In the genomic region with DNA sequence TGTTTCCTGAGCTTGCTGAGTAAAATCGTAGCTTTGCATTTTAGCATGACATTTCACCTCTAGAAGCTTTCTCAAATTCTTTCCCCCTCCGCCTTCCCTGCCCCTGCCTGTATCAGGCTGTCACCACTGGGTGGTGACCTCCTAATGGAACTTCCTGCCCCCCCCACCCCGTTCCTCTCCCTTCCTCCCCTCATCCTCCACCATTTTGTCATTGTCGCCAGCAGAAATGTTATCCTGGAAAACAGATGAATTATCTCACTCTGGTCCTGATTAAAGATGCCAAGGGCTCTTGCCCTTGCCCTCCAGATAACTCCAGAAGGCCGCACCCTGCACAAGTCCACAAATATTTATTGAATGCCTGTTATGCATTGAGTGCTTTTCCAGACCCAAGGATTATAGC, we compare ENCODE assay signal across 9 mouse cellular contexts. TPM values are rescaled to one million over a fixed set of nuclear protein-coding genes. Genes with fewer than 3 reads are reported as not detected.
DNase-seq lines count a peak whose midpoint lies in the region; ATAC-seq and TF ChIP-seq lines count a peak whose summit lies in the region.
"Had no signal": no experiment of that assay in that cellular context is flagged by ENCODE, and none has a peak within 500 bp of the region (broad histone marks: within the 10 kb centered on the region; RNA-seq: fewer than 3 reads in every experiment).

No protein-coding gene starts in this region.

- no peaks in the 10 kb centered on the region for H3K27me3 ChIP-seq in liver, adult 2 months (ENCODE audit: control insufficient read depth, insufficient read depth, low read length)
- no peaks in the 10 kb centered on the region for H3K27me3 ChIP-seq in intestine, embryonic 16.5 days (replicated peaks; ENCODE audit: control insufficient read depth, insufficient read depth, low read length)
- H3K27me3 ChIP-seq: Patski had no signal

- peak; percentile 3 for DNase-seq in liver, adult 2 months (ENCODE audit: extremely low read depth, low read depth, low spot score)
- no peak for DNase-seq in liver
- DNase-seq in lung, postnatal 10 days: peak; percentile 58
- no peak for DNase-seq in urinary bladder, postnatal 25 days (ENCODE audit: low spot score)
- DNase-seq in layer of hippocampus, postnatal 10 days (ENCODE audit: low spot score in 2 of 2): no peak
- no peak for DNase-seq in gastrocnemius, postnatal 10 days
- DNase-seq in thymus, postnatal 36 days: no peak

- H3K4me2 ChIP-seq in intestine, embryonic 16.5 days (ENCODE audit: low read depth, low read length): no peak overlapping the region

- 68% methylated on average over 5 of the region's 5 CpGs for WGBS in liver, adult 2 months
- 28% methylated on average over 5 of the region's 5 CpGs for WGBS in intestine, embryonic 16.5 days

- H3K79me2 ChIP-seq in liver, adult 2 months (ENCODE audit: control insufficient read depth, insufficient read depth, low read length): no peaks in the 10 kb centered on the region

- no peaks in the 10 kb centered on the region for H3K4me1 ChIP-seq in liver, adult 2 months (ENCODE audit: control insufficient read depth, insufficient read depth, low read length)
- peaks cover 38% of the 10 kb centered on the region for H3K4me1 ChIP-seq in intestine, embryonic 16.5 days (ENCODE audit: control insufficient read depth, insufficient read depth, low read length)

- H3K9ac ChIP-seq in liver, adult 2 months (ENCODE audit: low read depth, low read length): no peak overlapping the region
- no peak overlapping the region for H3K9ac ChIP-seq in intestine, embryonic 16.5 days (ENCODE audit: low read depth, low read length)

- 0 out of 2 replicates have a peak, but pooled peaks have one; percentile 14 for TF ChIP-seq CTCF in liver, adult 2 months (IDR thresholded peaks at IDR 0.05; ENCODE audit: low read depth, low read length)

- no peak overlapping the region for H3K4me3 ChIP-seq in liver, adult 2 months (ENCODE audit: insufficient read depth, low read depth, low read length)
- no peak overlapping the region for H3K4me3 ChIP-seq in intestine, embryonic 16.5 days (ENCODE audit: low read length)

- TF ChIP-seq POLR2A in liver, adult 2 months (IDR thresholded peaks at IDR 0.05; ENCODE audit: extremely low read depth, insufficient read depth, low read length): no peak

- H3K27ac ChIP-seq in liver, adult 2 months (replicated peaks; ENCODE audit: insufficient read depth, low read depth, low read length): no peak overlapping the region
- H3K27ac ChIP-seq in intestine, embryonic 16.5 days (ENCODE audit: low read length): peak overlapping the region; percentile 46

- peaks cover 2% of the 10 kb centered on the region; the same call in 1 of the 2 replicates for H3K36me3 ChIP-seq in liver, adult 2 months (ENCODE audit: control insufficient read depth, insufficient read depth, low read length)
- H3K36me3 ChIP-seq in intestine, embryonic 16.5 days (ENCODE audit: control insufficient read depth, insufficient read depth, low read length): no peaks in the 10 kb centered on the region

- H3K9me3 ChIP-seq in intestine, embryonic 16.5 days (ENCODE audit: control insufficient read depth, low read length): no peaks in the 10 kb centered on the region

- no peak for ATAC-seq in intestine, embryonic 16.5 days
- ATAC-seq: Patski had no signal

RNA-seq across cellular contexts. Expression of a gene that starts 57.0 kb away (rescaled TPM):
- 0.74 and 1.8 TPM in 2 replicates for total RNA-seq in liver, adult 2 months (2014; rRNA removed)
- 3.4 and 4.4 TPM in 2 replicates for polyA plus RNA-seq in liver, adult 2 months (2012; rRNA removed)
- 28.0 and 33.4 TPM in 2 replicates for polyA plus RNA-seq in intestine, embryonic 16.5 days (2015; fragmentation: Nextera tagmentation; extraction: Ambion mirVana)
- total RNA-seq in layer of hippocampus, postnatal 10 days (2021): 1 to 10 TPM; 1.9 to 2.0 TPM
- 1 to 10 TPM; 5.9 to 6.0 TPM for total RNA-seq in gastrocnemius, postnatal 10 days (2021)

Comparison
In these comparisons a context has a peak if more than half of its experiments do, and no peak if none do; other contexts are left out.
1. DNase-seq: peak in liver, adult 2 months (single experiment) and lung, postnatal 10 days (single experiment); none in liver (single experiment), urinary bladder, postnatal 25 days (single experiment), layer of hippocampus, postnatal 10 days (0 of 2), gastrocnemius, postnatal 10 days (single experiment) and thymus, postnatal 36 days (0 of 2).